Mouse (Mus musculus) myocyte (in vitro differentiated cells): ENCODE measurements around the gene Cenps. TPM values are rescaled to one million over a fixed set of nuclear protein-coding genes. Genes with fewer than 3 reads are reported as not detected.
A peak's percentile ranks its signal among the peaks of the same experiment; 100 is the strongest.

Experiments
- H3K27me3 ChIP-seq: one replicate; pipeline ENCODE4 v1.6.1; 2011; ENCODE audit not compliant: control insufficient read depth, insufficient read depth, insufficient read length
- H3K36me3 ChIP-seq: one replicate; pipeline ENCODE4 v1.6.1; 2011; ENCODE audit not compliant: control insufficient read depth, insufficient read depth
- H3K4me2 ChIP-seq: one replicate; pipeline ENCODE4 v1.6.1; 2011; ENCODE audit warnings: low read depth, control low read depth
- H3K4me3 ChIP-seq: one replicate; pipeline ENCODE4 v1.5.1; 2011; ENCODE audit warnings: mild to moderate bottlenecking, control low read depth, moderate library complexity
- H3K79me2 ChIP-seq: one replicate; pipeline ENCODE4 v1.6.1; 2011; ENCODE audit not compliant: control insufficient read depth, insufficient read depth
- H3ac ChIP-seq: one replicate; pipeline ENCODE4 v1.6.1; 2011; ENCODE audit not compliant: control insufficient read depth, insufficient read length
- CEBPB ChIP-seq: IDR thresholded peaks from 2 replicates; pipeline ENCODE4 v1.6.1; 2011; ENCODE audit warnings: mild to moderate bottlenecking, moderate library complexity; ENCODE audit not compliant: poor library complexity, insufficient read depth, severe bottlenecking
- E2F4 ChIP-seq: IDR thresholded peaks from one replicate; pipeline ENCODE4 v1.6.1; 2011; ENCODE audit warnings: mild to moderate bottlenecking, control low read depth, moderate library complexity; ENCODE audit not compliant: insufficient read depth
- MAX ChIP-seq: IDR thresholded peaks from one replicate; pipeline ENCODE4 v1.6.1; 2011; ENCODE audit warnings: low read depth, mild to moderate bottlenecking, control low read depth
- MYOD1 ChIP-seq, 3 experiments: IDR thresholded peaks; one replicate each; pipeline ENCODE4 v1.6.1; 2011; ENCODE audit warnings: control low read depth in 2 of 3, low read depth in 2 of 3, mild to moderate bottlenecking in 2 of 3, moderate library complexity in 1 of 3; ENCODE audit not compliant: insufficient read length in 2 of 3, control insufficient read depth in 1 of 3
- MYOG ChIP-seq, 3 experiments: IDR thresholded peaks; one replicate each; pipeline ENCODE4 v1.6.1; 2011; ENCODE audit warnings: control low read depth in 2 of 3, low read depth in 2 of 3, mild to moderate bottlenecking in 2 of 3; ENCODE audit not compliant: insufficient read length in 2 of 3, control insufficient read depth in 1 of 3, insufficient read depth in 1 of 3
- POLR2A ChIP-seq: IDR thresholded peaks from one replicate; pipeline ENCODE4 v1.6.1; 2011; ENCODE audit warnings: low read depth, mild to moderate bottlenecking, control low read depth, moderate library complexity; ENCODE audit not compliant: insufficient read length
- POLR2AphosphoS2 ChIP-seq: IDR thresholded peaks from one replicate; pipeline ENCODE4 v1.6.1; 2011; ENCODE audit warnings: low read depth, control low read depth; ENCODE audit not compliant: insufficient read length
- REST ChIP-seq: IDR thresholded peaks from one replicate; pipeline ENCODE4 v1.6.1; 2011; ENCODE audit warnings: mild to moderate bottlenecking, control low read depth, moderate library complexity; ENCODE audit not compliant: insufficient read depth, insufficient read length
- SRF ChIP-seq: IDR thresholded peaks from one replicate; pipeline ENCODE4 v1.6.1; 2011; ENCODE audit warnings: low read depth; ENCODE audit not compliant: control insufficient read depth, insufficient read length
- TCF12 ChIP-seq: IDR thresholded peaks from one replicate; pipeline ENCODE4 v1.6.1; 2011; ENCODE audit warnings: mild to moderate bottlenecking, control low read depth; ENCODE audit not compliant: poor library complexity, insufficient read depth, severe bottlenecking
- TCF3 ChIP-seq: IDR thresholded peaks from one replicate; pipeline ENCODE4 v1.6.1; 2011; ENCODE audit warnings: low read depth, control low read depth; ENCODE audit not compliant: insufficient read length
- USF1 ChIP-seq: IDR thresholded peaks from one replicate; pipeline ENCODE4 v1.6.1; 2011; ENCODE audit warnings: low read depth, mild to moderate bottlenecking, control low read depth, moderate library complexity
- polyA plus RNA-seq: library from polyadenylated mRNA; unstranded; fragments of >200 nt; fragmentation: generic; extraction: Trizol; gene quantifications from one replicate; pipeline ENCODE4 v1.2.1, GENCODE M21; 2012; ENCODE audit warnings: missing spikeins

The Cenps gene
- polyA plus RNA-seq, 1 experiment: 7.3 TPM

GRCm38 (mm10) chr4:149136116-149136850, 1.1 kb downstream of the Cenps start:
- Histone ChIP-seq H3K4me3 (peak overlapping the region; percentile 56), H3K4me2 (peak overlapping the region; percentile 78), H3K36me3 (no peaks in the 10 kb centered on the region), H3K27me3 (no peaks in the 10 kb centered on the region), H3K79me2 (peaks cover 3% of the 10 kb centered on the region), H3ac (peak overlapping the region; percentile 5)
- TF ChIP-seq MYOG (IDR thresholded peaks at IDR 0.05; ENCODE audit: control insufficient read depth in 1 of 3, insufficient read depth in 1 of 3, insufficient read length in 2 of 3, low read depth in 2 of 3) (no peak), E2F4 (no peak), MYOD1 (IDR thresholded peaks at IDR 0.05; ENCODE audit: control insufficient read depth in 1 of 3, insufficient read length in 2 of 3, low read depth in 2 of 3) (no peak), MAX (no peak), CEBPB (no peak), TCF3 (no peak), USF1 (no peak), REST (no peak), POLR2A (no peak), TCF12 (no peak), SRF (no peak), POLR2AphosphoS2 (no peak)

GRCm38 (mm10) chr4:149133395-149133794, 4.0 kb downstream of the Cenps start:
- no peak overlapping the region for H3K4me3 ChIP-seq
- no peaks in the 10 kb centered on the region for H3K27me3 ChIP-seq
- H3K36me3 ChIP-seq: no peaks in the 10 kb centered on the region
- no peak overlapping the region for H3K4me2 ChIP-seq
- TF ChIP-seq TCF3 (no peak), MYOD1 (IDR thresholded peaks at IDR 0.05; ENCODE audit: control insufficient read depth in 1 of 3, insufficient read length in 2 of 3, low read depth in 2 of 3) (no peak), E2F4 (no peak), USF1 (no peak), POLR2A (no peak), CEBPB (no peak), REST (no peak), MAX (no peak)
- H3K79me2 ChIP-seq: peaks cover 3% of the 10 kb centered on the region
- H3ac ChIP-seq: no peak overlapping the region

- peaks cover 3% of the 10 kb centered on the region for H3K79me2 ChIP-seq
- TF ChIP-seq USF1: no peak
- H3K36me3 ChIP-seq: no peaks in the 10 kb centered on the region
- H3K4me3 ChIP-seq: no peak overlapping the region
- H3K4me2 ChIP-seq: no peak overlapping the region
- H3K27me3 ChIP-seq: no peaks in the 10 kb centered on the region
- H3ac ChIP-seq: no peak overlapping the region
Measured at GRCm38 (mm10) chr4:149131789-149132565, 5.5 kb downstream of the Cenps start.

- Histone ChIP-seq H3K27me3 (no peaks in the 10 kb centered on the region), H3K79me2 (peaks cover 3% of the 10 kb centered on the region), H3K4me3 (no peak overlapping the region), H3ac (no peak overlapping the region), H3K36me3 (no peaks in the 10 kb centered on the region), H3K4me2 (no peak overlapping the region)
- no peak for TF ChIP-seq SRF
Measured at GRCm38 (mm10) chr4:149131021-149131752, 6.2 kb downstream of the Cenps start.

GRCm38 (mm10) chr4:149128467-149128866, 9.0 kb downstream of the Cenps start:
- H3K4me3 ChIP-seq: no peak overlapping the region
- no peaks in the 10 kb centered on the region for H3K79me2 ChIP-seq
- no peaks in the 10 kb centered on the region for H3K36me3 ChIP-seq
- no peak for TF ChIP-seq POLR2A
- no peak for TF ChIP-seq REST
- TF ChIP-seq TCF12: no peak
- no peak for TF ChIP-seq POLR2AphosphoS2
- no peak for TF ChIP-seq E2F4
- TF ChIP-seq SRF: no peak
- TF ChIP-seq MYOD1 (IDR thresholded peaks at IDR 0.05; ENCODE audit: control insufficient read depth in 1 of 3, insufficient read length in 2 of 3, low read depth in 2 of 3): no peak
- TF ChIP-seq CEBPB: no peak
- no peak for TF ChIP-seq USF1
- no peak for TF ChIP-seq MAX
- TF ChIP-seq MYOG (IDR thresholded peaks at IDR 0.05; ENCODE audit: control insufficient read depth in 1 of 3, insufficient read depth in 1 of 3, insufficient read length in 2 of 3, low read depth in 2 of 3): no peak
- no peak for TF ChIP-seq TCF3
- no peak overlapping the region for H3ac ChIP-seq
- H3K4me2 ChIP-seq: no peak overlapping the region
- no peaks in the 10 kb centered on the region for H3K27me3 ChIP-seq
